Mouse (Mus musculus) cerebellum, adult 11-12 months (tissue): ENCODE measurements at regions not wholly inside any gene's neighbourhood (a gene's known extent, or its start where the extent isn't known, plus 50 kb on each side); places are given as distances from the start of the nearest gene placed in this dataset.

Source experiments
- DNase-seq: peaks from one replicate; pipeline ENCODE4 v3.0.0; 2022

GRCm38 (mm10) chr1:90408504-90409215 lies 194.1 kb upstream of the Cops8 start:
- DNase-seq = no peak

- no peak for DNase-seq
These were observed 193.5 kb upstream of the Cops8 start for GRCm38 (mm10) chr1:90409236-90409635.

GRCm38 (mm10) chr1:90412511-90413045 lies 190.2 kb upstream of the Cops8 start:
- DNase-seq = no peak

GRCm38 (mm10) chr1:90414751-90415150 lies 188.0 kb upstream of the Cops8 start:
- DNase-seq = peak; percentile 83

GRCm38 (mm10) chr1:90424066-90424821 lies 178.5 kb upstream of the Cops8 start:
- no peak for DNase-seq

GRCm38 (mm10) chr1:90428334-90428733 lies 174.4 kb upstream of the Cops8 start:
- no peak for DNase-seq

GRCm38 (mm10) chr1:90428774-90429173 lies 174.0 kb upstream of the Cops8 start:
- no peak for DNase-seq

GRCm38 (mm10) chr1:90430480-90430879 lies 172.3 kb upstream of the Cops8 start:
- DNase-seq = no peak

- DNase-seq = no peak
These were observed 171.0 kb upstream of the Cops8 start for GRCm38 (mm10) chr1:90431783-90432182.

GRCm38 (mm10) chr1:90433911-90434310 lies 168.9 kb upstream of the Cops8 start:
- DNase-seq = no peak

GRCm38 (mm10) chr1:90440638-90441037 lies 162.1 kb upstream of the Cops8 start:
- DNase-seq = no peak

GRCm38 (mm10) chr1:90441134-90441868 lies 161.5 kb upstream of the Cops8 start:
- no peak for DNase-seq

GRCm38 (mm10) chr1:90442250-90443240 lies 160.2 kb upstream of the Cops8 start:
- DNase-seq = no peak

GRCm38 (mm10) chr1:90449571-90450226 lies 153.1 kb upstream of the Cops8 start:
- DNase-seq = no peak

- DNase-seq = no peak
These were observed 150.7 kb upstream of the Cops8 start for GRCm38 (mm10) chr1:90451942-90452557.

GRCm38 (mm10) chr1:90454263-90454662 lies 148.5 kb upstream of the Cops8 start:
- no peak for DNase-seq

- no peak for DNase-seq
These were observed 145.4 kb upstream of the Cops8 start for GRCm38 (mm10) chr1:90457396-90457795.

GRCm38 (mm10) chr1:90458176-90458575 lies 144.6 kb upstream of the Cops8 start:
- no peak for DNase-seq

GRCm38 (mm10) chr1:90461699-90462098 lies 141.1 kb upstream of the Cops8 start:
- DNase-seq = no peak

- DNase-seq = no peak
These were observed 139.5 kb upstream of the Cops8 start for GRCm38 (mm10) chr1:90463302-90463701.

GRCm38 (mm10) chr1:90467646-90468045 lies 135.1 kb upstream of the Cops8 start:
- DNase-seq = no peak
